Comparison of ENCODE assay signal across 8 mouse cellular contexts in genomic region chr17:74489024-74489900, GRCm38 (mm10). TPM values are rescaled to one million over a fixed set of nuclear protein-coding genes. Genes with fewer than 3 reads are reported as not detected.
DNase-seq lines count a peak whose midpoint lies in the region; ATAC-seq and TF ChIP-seq lines count a peak whose summit lies in the region.

TSS of gene Yipf4 (plus strand) at chr17:74489493.

- peak; percentile 99 for ATAC-seq in Patski
- ATAC-seq in hindbrain, embryonic 13.5 days (ENCODE audit: low FRiP score), result peak; percentile 99

- peak within 1 kb of the TSS; percentile 65 for H3K4me2 ChIP-seq in hindbrain, embryonic 13.5 days

- no peaks in the 10 kb centered on the region for H3K9me3 ChIP-seq in hindbrain, embryonic 13.5 days

- H3K4me1 ChIP-seq in hindbrain, embryonic 13.5 days (replicated peaks), result peaks cover 11% of the 10 kb centered on the region

- H3K27me3 ChIP-seq in Patski, result no peaks in the 10 kb centered on the region
- 0 out of 2 replicates have a peak, but pooled peaks cover 6% of the 10 kb centered on the region for H3K27me3 ChIP-seq in hindbrain, embryonic 13.5 days

- POLR2A ChIA-PET in Patski (lab: Charles Lee), result interaction anchor here (0.7 to 0.9 kb wide), 3 partner anchors 13 to 94 kb away, joined by 3 to 7 read pairs (median 3); partner anchors contain the start of gene Slc30a6

- H3K36me3 ChIP-seq in hindbrain, embryonic 13.5 days, result peaks cover 23% of the 10 kb centered on the region

- peak within 1 kb of the TSS; percentile 96 for H3K9ac ChIP-seq in hindbrain, embryonic 13.5 days

- TF ChIP-seq CTCF in Patski (IDR thresholded peaks at IDR 0.05), result no peak

- CTCF ChIA-PET in Patski (lab: Charles Lee), result interaction anchor here (0.9 kb wide), 1 partner anchor 40 kb away, joined by 3 read pairs; no protein-coding TSS in a partner anchor

- H3K27ac ChIP-seq in hindbrain, embryonic 13.5 days, result peak within 1 kb of the TSS; percentile 82

- 5% methylated on average over 58 of the region's 58 CpGs for WGBS in hindbrain, embryonic 13.5 days

- in situ Hi-C loops in Patski (cut with MboI; ENCODE audit: low pct_unique_long_range_greater_than_20kb), result no loop called here

- DNase-seq in Patski (ENCODE audit: low read depth, low spot score), result peak; percentile 86
- DNase-seq in cerebellum, postnatal 14 days, result peak; percentile 97
- peak; percentile 93 to 95 for DNase-seq in frontal cortex, postnatal 14 days (ENCODE audit: low spot score in 2 of 2)
- peak; percentile 96 to 98 for DNase-seq in layer of hippocampus, postnatal 25 days (ENCODE audit: extremely low spot score in 1 of 2, low spot score in 1 of 2)
- DNase-seq in lung, postnatal 25 days (ENCODE audit: low spot score), result peak; percentile 98
- peak; percentile 99 for DNase-seq in retina, embryonic 14.5 days (ENCODE audit: low spot score)
- DNase-seq in thymus, postnatal 4 days, result peak; percentile 94

- peak within 1 kb of the TSS; percentile 98 for H3K4me3 ChIP-seq in hindbrain, embryonic 13.5 days

RNA-seq across cellular contexts. Expression of gene Yipf4, which starts in this region (rescaled TPM):
- polyA plus RNA-seq in Patski (2021), result 128 TPM
- polyA plus RNA-seq in hindbrain, embryonic 13.5 days (2015; fragmentation: Nextera tagmentation; extraction: Ambion mirVana), result 49.1 and 52.1 TPM in 2 replicates
- 10 to 100 TPM; 81.4 to 84.5 TPM for total RNA-seq in layer of hippocampus, postnatal 25 days (2021)

Comparison
In these comparisons a context has a peak if more than half of its experiments do, and no peak if none do; other contexts are left out.
1. Peak in every context shown above with its lines: DNase-seq, ATAC-seq, H3K4me3 ChIP-seq and H3K27ac ChIP-seq.